Mouse (Mus musculus) liver, adult (tissue): ENCODE results near the gene Npcd.

Experiments
- GATA4 ChIP-seq: IDR thresholded peaks from 2 replicates; pipeline ENCODE4 v1.6.1; 2014; ENCODE audit warnings: mild to moderate bottlenecking, low read length; ENCODE audit not compliant: insufficient replicate concordance

The Npcd gene

GRCm38 (mm10) chr15:79764539-79765267, 69.3 kb downstream of the Npcd start:
- TF ChIP-seq GATA4, result no peak

- TF ChIP-seq GATA4, result no peak
These were observed 70.3 kb downstream of the Npcd start for GRCm38 (mm10) chr15:79763601-79764246.

- no peak for TF ChIP-seq GATA4
These were observed 71.0 kb downstream of the Npcd start for GRCm38 (mm10) chr15:79763001-79763400.

- no peak for TF ChIP-seq GATA4
These were observed 73.1 kb downstream of the Npcd start for GRCm38 (mm10) chr15:79760956-79761355.

GRCm38 (mm10) chr15:79757118-79757517, 76.9 kb downstream of the Npcd start:
- TF ChIP-seq GATA4, result no peak

GRCm38 (mm10) chr15:79755977-79756625, 77.9 kb downstream of the Npcd start:
- no peak for TF ChIP-seq GATA4

- no peak for TF ChIP-seq GATA4
These were observed 78.9 kb downstream of the Npcd start for GRCm38 (mm10) chr15:79755176-79755575.

- no peak for TF ChIP-seq GATA4
These were observed 80.2 kb downstream of the Npcd start for GRCm38 (mm10) chr15:79753873-79754272.

GRCm38 (mm10) chr15:79753420-79753752, 80.7 kb downstream of the Npcd start:
- no peak for TF ChIP-seq GATA4

GRCm38 (mm10) chr15:79752742-79753419, 81.2 kb downstream of the Npcd start:
- TF ChIP-seq GATA4, result no peak

- no peak for TF ChIP-seq GATA4
These were observed 82.3 kb downstream of the Npcd start for GRCm38 (mm10) chr15:79751772-79752171.

- TF ChIP-seq GATA4, result no peak
These were observed 83.8 kb downstream of the Npcd start for GRCm38 (mm10) chr15:79750266-79750665.

- no peak for TF ChIP-seq GATA4
These were observed 84.9 kb downstream of the Npcd start for GRCm38 (mm10) chr15:79749162-79749561.

GRCm38 (mm10) chr15:79747998-79748397, 86.0 kb downstream of the Npcd start:
- no peak for TF ChIP-seq GATA4

- no peak for TF ChIP-seq GATA4
These were observed 88.2 kb downstream of the Npcd start for GRCm38 (mm10) chr15:79745883-79746282.

GRCm38 (mm10) chr15:79745312-79745711, 88.7 kb downstream of the Npcd start:
- TF ChIP-seq GATA4, result no peak
